Mouse (Mus musculus) MEL-GATA-1-ER (cell line): ENCODE measurements at regions not wholly inside any gene's neighbourhood (a gene's known extent, or its start where the extent isn't known, plus 50 kb on each side); places are given as distances from the start of the nearest gene placed in this dataset.

ENCODE experiments used
- DNase-seq: peaks from one replicate; pipeline ENCODE4 v3.0.0-alpha.2; 2012; ENCODE audit warnings: low read depth; ENCODE audit errors: extremely low read depth

DNA sequence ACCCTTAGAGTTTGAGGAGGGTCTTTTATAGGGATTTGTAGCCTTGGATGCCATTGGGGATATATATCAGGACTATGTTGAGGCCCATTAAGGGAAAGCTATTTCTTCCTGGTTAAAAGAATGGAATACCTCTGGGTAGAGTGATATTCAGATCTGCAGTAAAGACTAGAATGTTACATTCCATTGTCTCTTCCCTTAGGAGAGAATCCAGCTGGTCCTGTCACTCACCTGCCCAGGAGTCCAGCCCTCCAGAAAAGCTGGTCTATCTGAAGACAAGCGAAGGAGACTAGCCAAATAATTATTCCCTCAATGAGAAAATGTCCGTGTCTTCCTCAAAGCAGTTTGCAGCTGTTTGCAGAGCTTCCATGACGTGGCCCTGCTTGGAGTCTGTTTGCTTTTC, 308.3 kb downstream of the Cog6 start:
- DNase-seq, result no peak

DNA sequence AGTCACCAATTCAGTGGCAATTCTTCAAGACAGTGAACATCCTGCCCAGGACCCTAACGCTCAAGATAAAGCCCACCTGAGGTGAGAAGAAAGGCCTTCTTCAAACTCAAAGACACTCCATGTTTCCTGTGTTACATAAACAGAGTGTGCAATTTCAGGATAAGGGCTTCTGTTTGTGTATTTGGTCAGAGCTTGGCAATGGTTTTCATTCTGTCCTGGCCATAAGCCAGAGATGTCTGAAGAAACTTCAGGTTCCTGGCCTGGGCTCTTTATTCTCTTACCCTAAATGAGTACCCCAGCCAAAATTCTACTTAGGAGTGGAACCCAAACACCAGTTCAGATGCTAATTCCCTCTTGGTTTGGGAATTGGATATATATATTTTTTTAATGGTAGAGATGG, 308.7 kb downstream of the Cog6 start:
- no peak for DNase-seq

DNA sequence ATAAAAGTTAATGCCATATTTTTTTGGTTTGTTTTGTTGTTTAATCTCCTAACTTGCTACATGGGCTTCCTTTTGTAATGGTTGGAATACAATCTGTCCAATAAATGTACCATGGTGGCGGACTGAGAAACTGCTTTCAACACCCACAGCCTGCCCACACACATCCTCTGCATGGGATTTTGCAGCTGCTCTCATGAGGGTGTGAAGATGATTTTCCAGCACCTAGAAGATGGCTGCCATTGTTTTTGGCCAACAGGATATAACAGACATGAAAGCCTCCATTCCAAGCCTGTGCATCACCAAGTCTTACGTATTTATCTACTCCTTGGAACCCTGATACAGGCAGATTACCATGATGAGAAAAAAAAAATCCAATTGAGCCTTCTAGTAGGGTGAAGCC, 310.4 kb downstream of the Cog6 start:
- no peak for DNase-seq

DNA sequence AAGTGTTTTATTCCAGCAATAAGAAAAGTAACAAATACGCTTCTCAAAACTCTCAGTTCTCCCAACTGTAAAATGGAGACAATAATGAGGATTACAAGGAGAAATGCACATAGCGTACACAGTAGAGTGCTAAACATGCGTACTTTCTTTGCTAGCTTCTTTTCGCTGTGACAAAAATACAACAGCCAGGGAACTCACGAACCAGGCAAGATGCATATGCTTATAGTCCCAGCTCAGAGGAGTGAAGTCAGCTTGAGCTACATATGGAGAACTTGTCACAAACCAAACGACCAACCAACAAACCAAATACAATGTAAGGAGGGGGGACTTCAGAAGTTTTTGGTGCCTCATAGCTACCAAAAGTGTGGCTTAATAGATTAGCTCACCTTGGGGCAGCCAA, 313.3 kb downstream of the Cog6 start:
- no peak for DNase-seq

DNA sequence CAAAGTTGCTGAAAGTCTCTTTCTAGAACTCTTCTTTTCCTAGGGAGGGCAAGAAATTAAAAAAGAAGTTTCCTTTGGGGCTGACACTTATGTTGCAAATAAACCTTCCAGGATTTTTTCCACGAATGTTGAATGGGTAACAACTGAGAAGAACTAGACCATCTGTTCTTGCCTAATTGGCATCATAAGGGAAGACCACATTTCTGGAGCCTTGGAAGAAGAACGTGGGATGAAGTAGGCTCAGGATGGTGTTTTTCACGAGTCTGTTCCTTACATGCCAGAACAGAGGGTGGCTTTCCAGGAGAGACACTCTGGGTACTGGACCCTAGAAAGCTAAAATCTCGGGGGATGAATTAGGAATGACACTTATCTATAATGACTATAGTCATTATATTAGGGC, 314.1 kb downstream of the Cog6 start:
- no peak for DNase-seq

DNA sequence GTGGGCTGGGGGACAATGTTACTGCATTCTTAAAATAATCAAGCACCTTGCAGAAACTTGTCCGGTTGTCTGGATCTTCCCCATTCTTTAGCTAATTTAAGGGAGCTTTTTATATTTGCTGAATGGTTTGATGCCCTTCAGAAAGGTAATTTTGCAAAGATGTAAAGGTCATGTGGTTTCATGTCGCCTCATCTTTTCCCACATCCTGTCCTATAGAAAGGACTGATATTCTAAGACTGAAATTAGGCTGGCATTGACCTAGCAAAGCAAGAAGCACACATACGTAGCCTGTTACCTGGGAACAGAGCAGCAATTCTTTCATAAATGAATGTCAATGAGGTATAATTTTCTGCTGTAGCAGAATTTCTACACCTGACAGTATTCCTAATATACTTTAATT, 315.4 kb downstream of the Cog6 start:
- no peak for DNase-seq

DNA sequence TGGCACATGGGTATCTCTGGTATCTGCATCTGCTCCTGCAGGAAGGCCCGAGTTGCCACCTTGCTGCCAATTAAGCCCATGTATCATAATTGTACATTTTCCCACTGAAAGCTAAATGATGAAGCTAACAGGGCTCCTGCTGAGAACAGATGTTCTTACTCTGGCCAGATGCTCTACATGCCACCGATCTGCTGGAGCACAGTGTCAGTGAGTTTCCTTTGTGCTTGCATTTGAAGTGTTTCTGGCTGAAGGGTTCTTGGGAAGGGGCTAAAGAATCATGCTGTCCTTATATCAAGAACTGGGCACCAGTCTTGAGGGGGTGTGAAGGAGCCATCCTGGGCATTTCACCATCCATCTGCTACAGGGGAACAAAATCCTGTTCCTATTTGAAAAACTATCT, 323.2 kb downstream of the Cog6 start:
- DNase-seq, result no peak

DNA sequence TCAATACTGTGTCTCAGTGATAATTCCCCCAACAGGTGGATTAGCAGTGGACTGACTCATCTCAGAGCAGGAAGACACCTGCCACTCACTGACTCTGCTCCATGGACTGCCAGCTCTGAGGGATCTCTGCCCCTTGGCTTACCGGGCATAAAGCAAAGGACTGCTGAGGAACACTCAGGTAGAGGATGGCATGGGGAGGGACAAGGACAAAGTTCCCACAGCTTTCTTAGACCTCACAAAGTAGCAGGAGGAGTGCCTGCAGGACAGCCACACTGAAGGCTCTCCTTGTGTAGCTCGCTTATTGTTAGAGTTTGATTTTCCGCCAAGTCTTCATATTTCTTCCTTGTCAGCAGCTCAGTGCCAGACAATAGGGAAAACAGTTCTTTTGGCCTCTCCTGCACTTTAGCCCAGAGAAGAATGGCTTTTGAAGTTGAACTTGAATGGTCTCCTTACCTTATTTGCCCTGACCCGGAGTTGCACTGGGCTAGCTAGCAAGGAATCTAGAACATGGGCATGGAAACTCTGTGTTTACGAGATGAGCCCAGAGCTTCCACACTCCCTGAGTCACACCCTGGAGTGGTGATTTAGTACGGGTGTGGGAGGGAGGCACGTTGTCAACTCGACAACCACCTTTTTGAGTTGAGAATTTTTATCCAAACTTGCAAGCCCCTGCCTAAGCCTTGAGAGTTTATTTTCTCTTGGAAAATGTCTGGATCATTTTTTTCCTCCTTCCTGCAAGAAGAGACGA, 331.4 kb downstream of the Cog6 start:
- DNase-seq, result no peak

DNA sequence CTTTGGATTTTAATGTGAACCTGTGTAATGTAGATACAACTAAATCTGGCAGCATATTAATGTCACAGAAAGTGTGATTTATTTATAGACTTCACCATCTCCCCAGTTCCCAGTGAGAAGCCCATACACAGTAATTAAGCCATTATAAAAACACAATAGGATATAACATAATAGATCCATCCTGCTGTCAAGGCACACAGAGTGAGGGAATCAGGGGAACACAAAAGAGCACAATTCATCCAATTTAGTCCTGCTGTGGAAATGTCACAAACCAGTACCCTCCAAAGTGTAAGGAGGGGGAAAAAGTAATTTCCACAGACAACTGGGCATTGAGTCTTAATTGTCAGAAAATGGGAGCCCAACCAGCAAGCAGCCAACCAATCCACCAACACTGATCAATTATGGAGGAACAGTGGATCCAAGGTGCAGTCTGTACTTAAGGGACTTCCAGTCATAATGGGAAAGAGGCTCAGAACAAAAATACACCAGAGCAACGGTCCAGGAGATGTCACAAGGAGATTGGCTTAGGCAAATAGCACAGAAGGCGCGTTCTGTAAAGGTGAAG, 336.1 kb downstream of the Cog6 start:
- no peak for DNase-seq

DNA sequence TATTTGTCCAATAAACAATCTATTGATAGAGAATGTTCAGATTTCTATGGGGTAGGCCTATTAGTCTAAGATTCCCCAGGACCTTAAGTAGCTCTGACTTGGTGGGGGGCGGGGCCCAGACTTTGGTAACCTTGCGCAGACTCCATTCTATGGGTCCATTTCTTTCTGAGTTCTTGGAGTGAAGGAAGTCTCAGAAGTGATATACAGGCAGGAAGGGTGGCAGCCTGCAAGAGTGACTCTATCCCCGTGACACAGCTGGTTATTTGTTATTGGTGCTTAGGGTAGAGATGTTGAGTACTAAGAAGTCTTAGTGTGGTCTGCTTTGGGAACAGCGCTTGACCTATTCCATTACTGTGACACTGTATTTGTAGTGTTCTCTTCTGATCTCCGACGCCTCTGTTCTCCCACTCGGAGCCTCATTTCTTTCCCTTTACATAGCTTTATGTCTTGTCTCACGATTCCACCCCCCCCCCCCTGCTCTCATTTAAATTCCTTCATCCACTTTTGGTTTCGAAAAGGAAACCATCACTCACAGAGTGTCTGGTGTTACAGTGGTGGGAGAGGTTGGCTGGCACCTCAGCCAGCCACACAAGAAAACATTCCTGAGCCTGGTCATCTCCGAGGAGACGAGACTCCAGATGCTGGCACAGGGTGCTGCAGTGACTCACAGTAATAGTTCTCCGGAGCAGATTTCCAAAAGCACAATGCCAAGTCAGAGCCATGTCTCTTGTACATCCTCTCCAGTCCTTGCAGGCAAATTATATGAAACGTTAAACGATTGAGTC, 340.0 kb downstream of the Cog6 start:
- DNase-seq, result no peak

DNA sequence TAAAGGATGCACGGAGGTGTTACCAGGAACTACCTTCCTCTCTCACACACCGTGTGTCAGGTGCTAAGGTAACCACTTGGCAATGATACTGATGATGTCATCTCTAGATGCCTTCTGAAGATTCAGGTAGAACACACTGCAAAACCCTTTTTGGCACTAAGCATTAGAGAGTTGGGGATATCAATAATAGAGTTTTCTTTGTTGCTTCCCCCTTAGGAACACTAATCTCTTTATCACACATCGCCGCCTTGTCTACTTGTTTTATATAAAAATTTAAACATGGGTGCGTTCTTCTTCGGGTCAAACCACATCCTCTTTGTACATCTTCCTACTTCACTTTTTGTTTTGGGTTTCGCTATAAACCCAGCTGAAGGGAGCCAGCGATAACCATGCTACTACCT, 346.4 kb downstream of the Cog6 start:
- DNase-seq, result no peak

DNA sequence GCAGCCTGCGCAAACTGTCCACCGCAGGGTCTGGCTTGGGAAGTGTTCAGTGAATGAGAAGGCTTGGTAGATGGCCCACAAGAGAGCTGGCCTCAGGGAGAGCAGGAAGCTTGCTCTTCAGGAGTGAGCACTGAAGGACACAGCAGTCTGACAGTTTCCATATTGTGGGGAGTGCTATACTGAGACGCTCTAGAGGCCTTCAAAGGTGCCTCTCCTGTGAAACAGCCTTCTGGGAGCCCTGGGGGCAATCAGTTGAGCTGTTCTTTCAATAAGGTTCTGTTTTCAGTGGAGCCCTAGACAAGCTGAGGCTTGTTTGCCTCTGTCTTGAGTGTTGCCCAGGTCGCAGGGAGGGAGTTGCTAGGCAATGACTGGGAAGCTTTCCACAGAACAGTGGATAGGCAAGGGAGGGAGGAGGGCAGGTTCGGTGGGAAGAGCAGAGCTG, 353.9 kb downstream of the Cog6 start:
- DNase-seq, result no peak

DNA sequence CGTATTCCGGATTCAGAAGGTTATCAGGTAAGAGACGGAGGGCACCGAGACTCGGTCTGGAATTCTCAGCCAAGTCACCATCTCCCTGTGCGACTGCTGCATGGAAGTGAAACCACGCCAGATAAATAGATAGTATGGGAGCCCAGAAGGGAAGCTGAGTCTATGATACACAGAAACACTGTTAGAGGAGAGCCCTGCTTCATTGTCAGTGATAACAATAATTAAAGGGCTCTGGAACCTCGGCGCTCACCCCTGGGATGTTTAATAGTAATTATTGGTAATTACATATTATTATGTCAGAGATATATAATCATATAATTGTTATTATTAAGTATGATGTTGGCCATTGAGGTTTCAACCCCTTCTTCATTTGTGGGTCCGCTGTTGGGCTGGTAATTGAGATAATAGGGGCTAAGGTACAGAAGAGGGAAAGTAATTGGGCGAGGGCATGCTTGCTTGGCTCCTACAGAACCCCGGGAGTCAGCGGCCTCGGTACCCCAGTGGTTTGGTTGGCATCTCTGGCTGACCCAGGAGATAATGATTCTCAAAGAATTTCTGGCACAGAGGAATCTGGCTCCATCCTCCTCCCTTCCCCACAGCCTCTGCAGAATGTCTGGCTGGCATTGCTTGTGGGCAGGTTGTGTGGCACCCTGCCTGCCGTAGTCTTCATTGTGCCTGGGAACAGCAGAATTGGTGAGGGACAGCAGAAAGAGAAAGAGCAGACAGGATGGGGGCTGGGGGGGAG, 354.7 kb downstream of the Cog6 start:
- no peak for DNase-seq

DNA sequence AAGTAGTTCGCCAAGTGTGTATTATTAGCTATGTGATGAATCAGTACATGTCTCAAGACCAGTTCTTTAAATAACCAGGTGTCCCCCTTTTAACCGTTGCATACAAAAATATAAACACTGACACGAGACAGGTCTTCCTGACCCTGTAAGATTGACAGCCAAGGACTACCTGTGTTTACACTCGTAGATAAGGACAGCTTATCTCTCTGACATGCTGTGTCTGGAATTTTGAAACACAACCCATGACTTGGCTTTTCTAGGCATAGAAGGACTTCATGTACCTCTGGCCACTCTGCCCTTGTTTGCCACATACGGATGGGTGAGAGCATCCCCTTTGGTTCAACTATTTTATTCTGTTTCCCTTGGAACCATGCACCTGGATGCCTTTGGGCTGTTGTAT, 364.0 kb downstream of the Cog6 start:
- DNase-seq, result no peak

DNA sequence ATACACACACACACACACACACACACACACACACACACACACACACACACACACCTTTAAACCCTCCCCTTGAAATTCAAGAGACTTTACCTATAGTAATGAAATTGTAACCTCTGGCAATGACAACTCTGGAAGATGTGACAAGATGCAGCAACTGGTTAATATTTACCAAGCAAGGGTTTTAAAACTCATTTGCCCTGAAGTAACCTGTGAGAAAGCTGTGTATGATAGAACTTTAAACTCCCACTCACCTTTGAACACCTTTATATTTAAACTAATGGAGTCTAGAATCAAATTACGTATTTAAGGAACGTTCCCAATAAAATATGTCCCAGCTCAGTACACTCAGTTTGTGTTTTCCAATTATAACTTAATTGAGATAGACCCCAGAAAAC, 364.6 kb downstream of the Cog6 start:
- no peak for DNase-seq

DNA sequence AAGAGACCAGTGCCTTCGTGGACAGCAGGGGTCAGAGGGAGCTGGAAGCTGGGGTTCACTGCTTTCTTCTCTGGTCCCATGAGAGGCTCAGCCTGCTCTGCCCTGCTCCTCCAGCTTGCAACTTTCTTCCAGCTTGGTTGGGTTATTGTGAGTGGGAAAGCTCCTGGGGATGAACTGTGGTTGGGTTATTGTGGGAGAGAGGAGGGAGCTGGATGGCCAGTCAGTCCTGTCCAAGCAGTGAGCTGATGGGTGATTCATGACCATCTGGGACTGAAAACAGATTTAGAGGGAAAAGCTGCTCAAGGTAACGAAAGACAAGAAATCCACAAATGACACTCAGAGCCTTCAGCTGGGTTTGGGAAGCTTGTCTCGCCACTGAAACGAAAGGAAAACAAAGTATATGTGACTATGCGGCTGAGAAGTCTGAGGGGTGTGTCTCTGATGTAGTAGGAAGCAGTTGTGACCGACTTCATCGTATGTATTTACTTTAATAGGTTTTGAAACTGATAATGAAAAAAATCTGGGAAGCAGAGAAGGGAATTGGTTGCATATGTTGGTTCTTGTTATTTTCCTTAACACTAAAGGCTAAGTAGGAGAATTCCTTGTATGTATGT, 365.1 kb downstream of the Cog6 start:
- DNase-seq, result no peak

DNA sequence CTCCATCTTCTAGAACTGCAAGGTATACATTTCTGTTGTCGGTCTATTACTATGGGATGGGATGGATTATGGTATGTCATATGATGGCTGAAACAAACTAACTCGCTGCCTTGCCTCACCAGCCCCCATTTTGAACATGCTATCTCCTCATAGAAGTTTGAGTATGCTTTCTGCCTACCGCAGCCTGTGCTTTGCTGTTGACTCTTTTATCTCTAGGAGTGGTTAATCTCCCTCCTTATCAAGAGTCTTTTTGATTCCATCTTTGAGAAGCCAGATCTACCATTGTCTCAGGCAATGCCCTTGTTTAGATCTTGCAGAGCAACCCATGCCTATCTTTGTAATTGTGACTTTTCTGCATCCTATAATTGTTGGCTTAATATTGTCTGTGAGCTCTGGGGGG, 367.0 kb downstream of the Cog6 start:
- no peak for DNase-seq

DNA sequence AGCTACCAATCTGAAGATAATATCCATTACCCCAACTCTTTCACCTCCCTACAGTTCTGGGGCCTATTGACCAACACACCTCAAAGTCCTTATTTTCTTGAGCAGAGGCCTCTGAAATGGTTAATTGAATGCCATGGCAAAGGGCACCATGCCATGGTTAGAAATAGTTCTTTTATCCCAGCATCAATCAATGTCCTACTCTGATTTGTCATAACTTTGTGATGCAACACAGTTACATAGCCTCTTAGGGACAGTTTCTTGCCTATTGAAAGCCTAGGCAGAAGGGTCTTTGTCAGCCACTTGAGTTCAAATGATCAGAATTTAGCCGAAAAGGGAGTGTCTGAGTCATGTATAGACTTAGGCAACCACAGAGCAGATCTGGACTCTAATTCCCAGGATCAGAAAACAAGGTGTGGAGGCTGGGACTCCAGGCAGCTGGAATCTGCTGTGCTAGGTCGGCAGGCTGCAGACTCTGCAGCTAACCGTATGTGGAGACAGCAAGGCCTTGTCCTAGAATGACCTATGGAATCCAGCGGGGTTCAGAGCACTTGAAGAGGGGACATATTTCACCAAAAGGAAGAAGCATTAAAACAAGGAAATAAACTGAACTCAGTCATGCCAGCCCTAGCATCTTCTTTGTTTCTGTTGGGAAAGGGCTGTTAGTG, 368.1 kb downstream of the Cog6 start:
- no peak for DNase-seq

DNA sequence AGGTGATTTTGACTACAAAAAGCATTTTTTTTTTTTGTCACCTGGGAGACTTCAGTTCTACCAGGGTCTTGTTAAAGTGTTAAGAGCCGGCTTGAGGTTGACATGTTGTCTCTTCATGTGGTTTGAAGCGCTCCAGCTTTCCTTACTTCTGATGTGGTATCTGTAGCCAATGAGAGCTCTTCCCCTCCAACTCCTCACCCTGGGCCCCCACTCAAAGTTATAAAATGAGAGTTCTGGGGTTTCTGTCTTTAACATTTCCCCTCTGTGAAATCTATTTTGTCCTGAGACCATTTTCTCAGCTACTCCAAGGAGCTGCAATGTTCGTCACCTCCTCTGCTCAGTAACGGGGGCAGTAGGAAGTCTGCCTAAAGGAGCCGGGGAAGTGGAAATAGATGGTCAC, 369.1 kb downstream of the Cog6 start:
- no peak for DNase-seq

DNA sequence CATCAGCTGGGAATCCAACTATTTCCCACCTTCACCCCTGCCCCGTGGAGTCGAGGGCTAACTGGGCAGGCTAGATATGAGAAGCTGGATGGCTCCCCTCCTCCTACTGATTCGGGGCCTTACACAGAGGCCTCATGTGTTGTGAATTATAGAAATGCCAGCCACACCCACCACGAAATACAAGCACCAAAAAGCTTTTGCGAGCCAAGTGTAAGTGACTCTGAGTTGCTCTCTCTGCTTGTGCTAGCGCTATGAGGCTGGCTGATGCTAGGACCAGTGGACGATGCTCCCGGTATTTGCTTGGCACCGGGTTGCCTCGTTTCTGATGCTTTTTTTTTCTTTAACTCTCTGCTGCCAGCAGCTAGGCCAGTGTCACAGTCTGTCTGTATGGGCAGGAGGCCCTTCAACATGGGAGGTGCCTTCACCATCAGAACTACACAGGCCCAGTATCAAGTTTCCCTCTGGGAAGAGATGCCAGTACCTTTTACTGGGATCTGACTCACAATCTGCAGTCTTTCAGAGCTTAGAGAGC, 369.8 kb downstream of the Cog6 start:
- DNase-seq, result no peak

DNA sequence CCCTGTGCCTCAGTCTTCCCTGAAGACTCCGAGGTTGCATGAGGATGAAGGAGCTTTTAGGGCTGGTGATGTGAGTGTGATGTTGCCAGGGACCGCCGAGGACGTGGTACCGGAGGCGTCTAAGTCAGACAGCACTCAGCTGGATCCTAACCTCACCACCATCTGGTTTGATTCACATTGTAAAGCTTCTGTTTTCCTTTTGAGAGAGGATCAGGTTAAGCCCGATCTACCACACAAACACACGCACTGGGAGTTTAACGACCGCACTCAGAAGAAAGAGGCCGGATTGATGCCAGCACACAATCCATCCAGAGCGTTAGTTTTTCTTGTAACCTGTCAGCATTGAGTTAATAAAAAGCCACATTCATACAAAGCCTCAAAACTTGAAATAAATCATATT, 371.9 kb downstream of the Cog6 start:
- no peak for DNase-seq
